Mouse (Mus musculus) CH12.LX (cell line): ENCODE results near the gene Nek4. TPM values are rescaled to one million over a fixed set of nuclear protein-coding genes. Genes with fewer than 3 reads are reported as not detected.
A peak's percentile ranks its signal among the peaks of the same experiment; 100 is the strongest.

Experiments used
- DNase-seq: peaks from one replicate; pipeline ENCODE4 v3.0.0-alpha.2; 2013; ENCODE audit errors: extremely low read depth
- H3K27ac ChIP-seq: 2 replicates; pipeline ENCODE4 v1.5.1; 2012; ENCODE audit warnings: low read depth, mild to moderate bottlenecking, control low read depth, moderate library complexity; ENCODE audit not compliant: insufficient read depth
- H3K27me3 ChIP-seq: replicated peaks from 2 replicates; pipeline ENCODE3; 2012; ENCODE audit warnings: inconsistent platforms
- H3K36me3 ChIP-seq, 2 experiments: replicated peaks in 1 of 2; 2 replicates each; pipeline versions ENCODE3 to v1.6.1; 2012; ENCODE audit warnings: inconsistent platforms in 1 of 2, low read length in 1 of 2, mild to moderate bottlenecking in 1 of 2, mixed read lengths in 1 of 2, moderate library complexity in 1 of 2; ENCODE audit not compliant: control insufficient read depth in 1 of 2, insufficient read depth in 1 of 2
- H3K4me1 ChIP-seq, 2 experiments: 2 replicates each; pipeline ENCODE4 v1.6.1; 2012; ENCODE audit warnings: inconsistent platforms in 1 of 2, moderate library complexity in 1 of 2; ENCODE audit not compliant: insufficient read depth in 2 of 2, control insufficient read depth in 1 of 2
- H3K4me2 ChIP-seq: 2 replicates; pipeline ENCODE4 v1.6.1; 2012; ENCODE audit warnings: low read depth, mild to moderate bottlenecking, control low read depth; ENCODE audit not compliant: poor library complexity, insufficient read depth, severe bottlenecking
- H3K4me3 ChIP-seq, 3 experiments: fragments of 150-350 bp in 1 of 3; sonication (generic) in 1 of 3; replicated peaks in 1 of 3; 2 replicates each; pipeline versions ENCODE3 to v1.5.1; 2011 to 2012; ENCODE audit warnings: low read depth in 2 of 3, low read length in 2 of 3, mild to moderate bottlenecking in 2 of 3, moderate library complexity in 2 of 3, control low read depth in 1 of 3, improper control_type of control experiment in 1 of 3, inconsistent platforms in 1 of 3, mixed read lengths in 1 of 3; ENCODE audit not compliant: poor library complexity in 1 of 3
- H3K79me2 ChIP-seq: replicated peaks from 2 replicates; pipeline ENCODE4 v1.6.1; 2012; ENCODE audit warnings: mild to moderate bottlenecking, moderate library complexity; ENCODE audit not compliant: control insufficient read depth, poor library complexity, insufficient read depth, severe bottlenecking; ENCODE audit errors: extremely low read depth
- H3K9ac ChIP-seq: 2 replicates; pipeline ENCODE4 v1.6.1; 2012; ENCODE audit warnings: low read depth, mild to moderate bottlenecking, control low read depth, moderate library complexity; ENCODE audit not compliant: insufficient read depth
- H3K9me3 ChIP-seq: replicated peaks from 2 replicates; pipeline ENCODE3; 2012; ENCODE audit warnings: low read length, inconsistent platforms, mixed read lengths
- BHLHE40 ChIP-seq: IDR thresholded peaks from 2 replicates; pipeline ENCODE4 v1.6.1; 2011; ENCODE audit warnings: mild to moderate bottlenecking, low read depth, low read length, improper control_type of control experiment
- CHD1 ChIP-seq: IDR thresholded peaks from 2 replicates; pipeline ENCODE4 v1.6.1; 2012; ENCODE audit warnings: low read depth, low read length, improper control_type of control experiment, inconsistent platforms
- CHD2 ChIP-seq: IDR thresholded peaks from 2 replicates; pipeline ENCODE4 v1.6.1; 2011; ENCODE audit warnings: low read length, improper control_type of control experiment
- CTCF ChIP-seq, 2 experiments: IDR thresholded peaks in 1 of 2; conservative IDR thresholded peaks in 1 of 2; 2 replicates each; pipeline ENCODE4 v1.5.1; 2011 to 2012; ENCODE audit warnings: low read depth in 2 of 2, low read length in 2 of 2, improper control_type of control experiment in 1 of 2, inconsistent platforms in 1 of 2, mild to moderate bottlenecking in 1 of 2, moderate library complexity in 1 of 2
- E2F4 ChIP-seq: IDR thresholded peaks from 2 replicates; pipeline ENCODE4 v1.6.1; 2011; ENCODE audit warnings: low read depth, low read length, improper control_type of control experiment; ENCODE audit not compliant: insufficient replicate concordance
- ELF1 ChIP-seq: IDR thresholded peaks from 2 replicates; pipeline ENCODE4 v1.6.1; 2014; ENCODE audit warnings: low read depth, mild to moderate bottlenecking, inconsistent platforms, low read length, improper control_type of control experiment
- GABPA ChIP-seq: IDR thresholded peaks from 2 replicates; pipeline ENCODE4 v1.6.1; 2012; ENCODE audit warnings: low read depth, low read length, improper control_type of control experiment, inconsistent platforms; ENCODE audit not compliant: insufficient replicate concordance
- HCFC1 ChIP-seq: IDR thresholded peaks from 2 replicates; pipeline ENCODE4 v1.6.1; 2012; ENCODE audit warnings: low read depth, mild to moderate bottlenecking, inconsistent platforms, low read length, improper control_type of control experiment
- IRF4 ChIP-seq: IDR thresholded peaks from 2 replicates; pipeline ENCODE4 v1.6.1; 2014; ENCODE audit warnings: low read depth, mild to moderate bottlenecking, inconsistent platforms, low read length, improper control_type of control experiment
- JUN ChIP-seq: IDR thresholded peaks from 2 replicates; pipeline ENCODE4 v1.6.1; 2011; ENCODE audit warnings: low read depth, mild to moderate bottlenecking, low read length, improper control_type of control experiment, moderate library complexity; ENCODE audit not compliant: insufficient read depth
- JUND ChIP-seq: conservative IDR thresholded peaks from 2 replicates; pipeline ENCODE4 v1.6.1; 2011; ENCODE audit warnings: low read depth, low read length, improper control_type of control experiment
- KAT2A ChIP-seq: IDR thresholded peaks from 2 replicates; pipeline ENCODE4 v1.6.1; 2012; ENCODE audit warnings: low read length, improper control_type of control experiment, inconsistent platforms; ENCODE audit not compliant: insufficient replicate concordance
- MAFK ChIP-seq: IDR thresholded peaks from 2 replicates; pipeline ENCODE4 v1.6.1; 2011; ENCODE audit warnings: low read length, improper control_type of control experiment; ENCODE audit not compliant: insufficient replicate concordance
- MAX ChIP-seq: IDR thresholded peaks from 2 replicates; pipeline ENCODE4 v1.6.1; 2011; ENCODE audit warnings: low read length, improper control_type of control experiment
- MEF2A ChIP-seq: IDR thresholded peaks from 2 replicates; pipeline ENCODE4 v1.6.1; 2014; ENCODE audit warnings: low read depth, mild to moderate bottlenecking, inconsistent platforms, low read length, improper control_type of control experiment, borderline replicate concordance
- MXI1 ChIP-seq: IDR thresholded peaks from 2 replicates; pipeline ENCODE4 v1.6.1; 2011; ENCODE audit warnings: mild to moderate bottlenecking, low read depth, low read length, improper control_type of control experiment
- MYC ChIP-seq: IDR thresholded peaks from 2 replicates; pipeline ENCODE4 v1.6.1; 2011; ENCODE audit warnings: low read depth, mild to moderate bottlenecking, improper control_type of control experiment, low read length
- NELFE ChIP-seq: IDR thresholded peaks from 2 replicates; pipeline ENCODE4 v1.6.1; 2011; ENCODE audit warnings: low read depth, low read length, improper control_type of control experiment
- NRF1 ChIP-seq: IDR thresholded peaks from 2 replicates; pipeline ENCODE4 v1.6.1; 2014; ENCODE audit warnings: low read depth, mild to moderate bottlenecking, inconsistent platforms, low read length, improper control_type of control experiment, moderate library complexity
- PAX5 ChIP-seq: IDR thresholded peaks from 2 replicates; pipeline ENCODE4 v1.6.1; 2012; ENCODE audit warnings: low read length, inconsistent platforms, mixed read lengths
- POLR2A ChIP-seq: IDR thresholded peaks from 2 replicates; pipeline ENCODE4 v1.6.1; 2011; ENCODE audit warnings: low read depth, mild to moderate bottlenecking, improper control_type of control experiment, low read length
- POLR2AphosphoS2 ChIP-seq: IDR thresholded peaks from 2 replicates; pipeline ENCODE4 v1.6.1; 2011; ENCODE audit warnings: low read depth, low read length, improper control_type of control experiment
- RAD21 ChIP-seq: IDR thresholded peaks from 2 replicates; pipeline ENCODE4 v1.6.1; 2011; ENCODE audit warnings: low read depth, mild to moderate bottlenecking, low read length, improper control_type of control experiment, moderate library complexity
- RCOR1 ChIP-seq: conservative IDR thresholded peaks from 2 replicates; pipeline ENCODE4 v1.6.1; 2012; ENCODE audit warnings: low read depth, mild to moderate bottlenecking, inconsistent platforms, low read length, improper control_type of control experiment
- SIN3A ChIP-seq: IDR thresholded peaks from 2 replicates; pipeline ENCODE4 v1.6.1; 2012; ENCODE audit warnings: low read length, improper control_type of control experiment, inconsistent platforms
- TBP ChIP-seq: conservative IDR thresholded peaks from 2 replicates; pipeline ENCODE4 v1.6.1; 2011; ENCODE audit warnings: low read depth, low read length, improper control_type of control experiment
- TCF12 ChIP-seq: IDR thresholded peaks from 2 replicates; pipeline ENCODE4 v1.6.1; 2014; ENCODE audit warnings: low read depth, mild to moderate bottlenecking, inconsistent platforms, low read length, improper control_type of control experiment
- UBTF ChIP-seq: IDR thresholded peaks from 2 replicates; pipeline ENCODE4 v1.6.1; 2012; ENCODE audit warnings: low read depth, mild to moderate bottlenecking, inconsistent platforms, low read length, improper control_type of control experiment, moderate library complexity
- USF2 ChIP-seq: conservative IDR thresholded peaks from 2 replicates; pipeline ENCODE4 v1.6.1; 2011; ENCODE audit warnings: low read depth, low read length, improper control_type of control experiment
- ZKSCAN1 ChIP-seq: IDR thresholded peaks from 2 replicates; pipeline ENCODE4 v1.6.1; 2012; ENCODE audit warnings: low read depth, inconsistent platforms, low read length, improper control_type of control experiment, borderline replicate concordance
- ZNF384 ChIP-seq: IDR thresholded peaks from 2 replicates; pipeline ENCODE4 v1.6.1; 2012; ENCODE audit warnings: low read depth, low read length, improper control_type of control experiment, inconsistent platforms
- dilution Hi-C: fragments of 300-500 bp; cut with MboI; formaldehyde crosslinking; loops from 2 replicates; pipeline ENCODE4 v1.14.3; 2020; ENCODE audit warnings: low sequenced_read_pairs; ENCODE audit not compliant: extremely low pct_unique_long_range_greater_than_20kb, extremely low pct_ligation_motif_present
- in situ Hi-C: fragments of 300-500 bp; cut with MboI; formaldehyde crosslinking; loops from 3 replicates; pipeline ENCODE4 v1.14.3; 2019; ENCODE audit warnings: low sequenced_read_pairs, low pct_ligation_motif_present, low pct_unique_long_range_greater_than_20kb, mixed read lengths
- polyA plus RNA-seq: library from polyadenylated mRNA; unstranded; fragments of >175 nt; gene quantifications from 2 replicates; pipeline ENCODE4 v1.2.1, GENCODE M21; 2012; ENCODE audit warnings: low read depth; ENCODE audit not compliant: insufficient read length
- total RNA-seq, 2 experiments: library from RNA; depleted of rRNA; stranded (reverse); fragments of 300-350 nt in 1 of 2; fragments of >200 nt in 1 of 2; gene quantifications; 2 replicates each; pipeline ENCODE4 v1.2.3; 2012 to 2014

Nek4 gene
- total and polyA plus RNA-seq, 3 experiments, result 17.1 to 18.3 (median 17.4) TPM

DNA sequence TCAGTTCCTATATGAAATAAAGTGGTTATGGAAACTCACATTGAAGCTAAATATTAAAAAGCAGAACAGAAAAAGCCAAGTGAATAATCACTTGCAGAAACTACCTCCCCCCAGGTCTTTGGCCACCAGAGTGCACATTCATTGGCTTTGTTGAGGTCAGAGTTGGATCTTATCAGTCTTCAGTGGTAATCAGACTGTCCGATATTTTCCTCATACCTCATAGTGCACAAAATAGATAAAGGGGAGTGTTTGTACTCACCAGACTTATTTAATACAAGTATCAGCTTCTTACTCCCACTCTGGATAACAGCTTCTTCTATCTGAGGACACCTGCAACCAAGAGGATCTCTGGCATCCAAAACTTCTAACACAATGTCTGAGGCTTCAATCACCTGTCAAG lies 64.9 kb downstream of the Nek4 start:
- TF ChIP-seq POLR2A (no peak), JUN (no peak), NRF1 (no peak), MYC (no peak), ZNF384 (no peak), UBTF (no peak), RAD21 (no peak), GABPA (no peak), USF2 (no peak), CHD1 (no peak), CTCF (conservative IDR thresholded peaks at IDR 0.05 in 1 of 2, IDR thresholded peaks at IDR 0.05 in 1 of 2; ENCODE audit: low read depth in 2 of 2, low read length in 2 of 2) (no peak), TCF12 (no peak), MEF2A (no peak), NELFE (no peak), KAT2A (no peak)
- H3K4me1 ChIP-seq, result peaks cover 9 to 41% of the 10 kb centered on the region in 2 experiments
- peak overlapping the region in 1 of 3 experiments; percentile 96 for H3K4me3 ChIP-seq
- H3K27ac ChIP-seq, result no peak overlapping the region
- H3K79me2 ChIP-seq, result peaks cover 52% of the 10 kb centered on the region
- 0 out of 2 replicates have a peak overlapping the region, but pooled peaks have one; percentile 98 for H3K9ac ChIP-seq
- dilution Hi-C loops (no loop called here), in situ Hi-C loops (no loop called here)
- H3K27me3 ChIP-seq, result no peaks in the 10 kb centered on the region
- H3K4me2 ChIP-seq, result peak overlapping the region; percentile 41
- DNase-seq, result no peak
- H3K9me3 ChIP-seq, result no peaks in the 10 kb centered on the region
- H3K36me3 ChIP-seq, result peaks cover 53 to 67% of the 10 kb centered on the region in 2 experiments

DNA sequence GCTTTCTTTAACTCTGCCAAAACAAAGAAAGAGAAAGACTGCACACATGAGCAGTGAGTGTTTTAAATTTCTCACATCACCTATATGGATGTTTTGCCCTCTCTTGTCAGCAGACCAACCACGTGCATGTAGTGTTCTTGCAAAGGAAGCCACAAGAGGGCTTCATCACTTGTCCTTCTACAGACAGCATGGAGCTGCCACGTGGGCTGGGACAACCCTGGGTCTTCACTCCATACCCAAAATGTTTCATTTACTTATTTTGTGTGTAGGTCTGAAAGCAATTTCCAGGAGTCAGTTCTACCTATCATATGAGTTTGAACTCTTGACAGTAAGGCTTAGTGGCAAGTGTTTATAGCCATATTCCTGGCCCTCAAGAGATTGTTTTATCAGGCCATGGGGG lies 66.7 kb downstream of the Nek4 start:
- DNase-seq, result peak; percentile 78
- H3K36me3 ChIP-seq, result peaks cover 40 to 56% of the 10 kb centered on the region in 2 experiments
- H3K79me2 ChIP-seq, result peaks cover 62% of the 10 kb centered on the region
- no peak overlapping the region for H3K27ac ChIP-seq
- no peaks in the 10 kb centered on the region for H3K27me3 ChIP-seq
- H3K9ac ChIP-seq, result peak overlapping the region; percentile 98
- dilution Hi-C loops, result no loop called here
- H3K4me1 ChIP-seq, result peaks cover 9 to 56% of the 10 kb centered on the region in 2 experiments
- H3K9me3 ChIP-seq, result no peaks in the 10 kb centered on the region
- peak overlapping the region; percentile 96 to 99 (median 98) for H3K4me3 ChIP-seq
- in situ Hi-C loops, result no loop called here
- peak overlapping the region; percentile 99 for H3K4me2 ChIP-seq
- TF ChIP-seq MXI1 (peak; percentile 100), E2F4 (no peak), ELF1 (no peak), CTCF (conservative IDR thresholded peaks at IDR 0.05 in 1 of 2, IDR thresholded peaks at IDR 0.05 in 1 of 2; ENCODE audit: low read depth in 2 of 2, low read length in 2 of 2) (peak in 1 of 2 experiments; percentile 54; a peak in 2 of 4 replicates), POLR2A (peak; percentile 42; the same call in 1 of the 2 replicates), HCFC1 (peak; percentile 38; the same call in 1 of the 2 replicates), JUND (no peak), MAFK (no peak), MAX (peak; percentile 100), IRF4 (0 out of 2 replicates have a peak, but pooled peaks have one; percentile 47), CHD1 (0 out of 2 replicates have a peak, but pooled peaks have one; percentile 15), PAX5 (no peak), CHD2 (no peak), RCOR1 (no peak), RAD21 (no peak; the same call in 1 of the 2 replicates), BHLHE40 (peak; percentile 84), KAT2A (0 out of 2 replicates have a peak, but pooled peaks have one; percentile 16), NELFE (0 out of 2 replicates have a peak, but pooled peaks have one; percentile 25), SIN3A (peak; percentile 97), TBP (0 out of 2 replicates have a peak, but pooled peaks have one; percentile 35), ZNF384 (no peak), ZKSCAN1 (no peak), POLR2AphosphoS2 (no peak), MYC (peak; percentile 100), USF2 (peak; percentile 18; the same call in 1 of the 2 replicates)
